Mouse (Mus musculus) spleen, postnatal 4 days (tissue): ENCODE measurements around the gene Wars.

Experiments used
- DNase-seq, 2 experiments: peaks; one replicate each; pipeline ENCODE4 v3.0.0; 2022; ENCODE audit warnings: low spot score in 2 of 2

Wars gene

GRCm38 (mm10) chr12:108909846-108910433, 16.0 kb upstream of the Wars start:
- no peak for DNase-seq

- DNase-seq, result no peak
These were observed 12.4 kb upstream of the Wars start for GRCm38 (mm10) chr12:108906398-108906797.

GRCm38 (mm10) chr12:108905620-108906302, 11.8 kb upstream of the Wars start:
- DNase-seq, result no peak

- DNase-seq, result no peak
These were observed 10.3 kb upstream of the Wars start for GRCm38 (mm10) chr12:108904276-108904653.

GRCm38 (mm10) chr12:108903600-108904275, 9.8 kb upstream of the Wars start:
- DNase-seq, result no peak

GRCm38 (mm10) chr12:108902940-108903339, 9.0 kb upstream of the Wars start:
- DNase-seq, result peak; percentile 56 to 80

GRCm38 (mm10) chr12:108901346-108901745, 7.4 kb upstream of the Wars start:
- DNase-seq, result no peak

- no peak for DNase-seq
These were observed 2.0 kb upstream of the Wars start for GRCm38 (mm10) chr12:108896006-108896405.

GRCm38 (mm10) chr12:108894432-108894816, 450 bp upstream of the Wars start:
- DNase-seq, result no peak

- no peak for DNase-seq
These were observed 822 bp downstream of the Wars start, which contains the start of gene Wdr25 for GRCm38 (mm10) chr12:108892989-108893714. Gene Wdr25 (plus strand): TSS chr12:108893631.

- DNase-seq, result no peak
These were observed 5.3 kb downstream of the Wars start for GRCm38 (mm10) chr12:108888632-108889031.

GRCm38 (mm10) chr12:108887077-108887476, 6.9 kb downstream of the Wars start:
- no peak for DNase-seq

GRCm38 (mm10) chr12:108885906-108886305, 8.1 kb downstream of the Wars start:
- no peak for DNase-seq

- DNase-seq, result no peak
These were observed 11.2 kb downstream of the Wars start for GRCm38 (mm10) chr12:108882776-108883175.

- DNase-seq, result no peak
These were observed 12.8 kb downstream of the Wars start for GRCm38 (mm10) chr12:108881192-108881591.

GRCm38 (mm10) chr12:108880606-108881005, 13.4 kb downstream of the Wars start:
- no peak for DNase-seq

GRCm38 (mm10) chr12:108879138-108879537, 14.8 kb downstream of the Wars start:
- no peak for DNase-seq

- no peak for DNase-seq
These were observed 20.9 kb downstream of the Wars start for GRCm38 (mm10) chr12:108873122-108873521.

GRCm38 (mm10) chr12:108869575-108869974, 24.4 kb downstream of the Wars start:
- no peak for DNase-seq

- no peak for DNase-seq
These were observed 28.9 kb downstream of the Wars start for GRCm38 (mm10) chr12:108865007-108865494.

GRCm38 (mm10) chr12:108858486-108858885, 35.5 kb downstream of the Wars start:
- no peak for DNase-seq

- no peak for DNase-seq
These were observed 36.3 kb downstream of the Wars start for GRCm38 (mm10) chr12:108857589-108858184.
